In genomic region chr16:90150126-90150525, GRCm38 (mm10) we compare ENCODE assay signal across 13 mouse cellular contexts. TPM values are rescaled to one million over a fixed set of nuclear protein-coding genes. Genes with fewer than 3 reads are reported as not detected.
A peak's percentile ranks its signal among the peaks of the same experiment; 100 is the strongest.
DNase-seq lines count a peak whose midpoint lies in the region; ATAC-seq and TF ChIP-seq lines count a peak whose summit lies in the region.
"Had no signal": no experiment of that assay in that cellular context is flagged by ENCODE, and none has a peak within 500 bp of the region (broad histone marks: within the 10 kb centered on the region; RNA-seq: fewer than 3 reads in every experiment).

No protein-coding gene starts in this region.

- no peaks in the 10 kb centered on the region for H3K9me3 ChIP-seq in hindbrain, embryonic 16.5 days (ENCODE audit: control insufficient read depth, low read length)
- no peaks in the 10 kb centered on the region for H3K9me3 ChIP-seq in hindbrain, postnatal 0 days (ENCODE audit: low read length)
- no peaks in the 10 kb centered on the region for H3K9me3 ChIP-seq in E14TG2a.4 (ENCODE audit: low read length)
- H3K9me3 ChIP-seq in limb, embryonic 13.5 days = no peaks in the 10 kb centered on the region
- H3K9me3 ChIP-seq: hindbrain, embryonic 12.5 days; liver, embryonic 15.5 days had no signal

- H3K36me3 ChIP-seq in hindbrain, embryonic 16.5 days (ENCODE audit: control insufficient read depth, insufficient read depth, low read length) = no peaks in the 10 kb centered on the region
- no peaks in the 10 kb centered on the region for H3K36me3 ChIP-seq in hindbrain, postnatal 0 days (ENCODE audit: insufficient read depth, low read length)
- 0 out of 2 replicates have a peak, but pooled peaks cover 3% of the 10 kb centered on the region for H3K36me3 ChIP-seq in E14TG2a.4 (ENCODE audit: insufficient read depth, low read length)
- H3K36me3 ChIP-seq in limb, embryonic 13.5 days = no peaks in the 10 kb centered on the region
- H3K36me3 ChIP-seq: hindbrain, embryonic 12.5 days; liver, embryonic 15.5 days had no signal

- no peaks in the 10 kb centered on the region for H3K27me3 ChIP-seq in hindbrain, embryonic 16.5 days (replicated peaks; ENCODE audit: control insufficient read depth, insufficient read depth, low read length)
- no peaks in the 10 kb centered on the region for H3K27me3 ChIP-seq in hindbrain, postnatal 0 days (ENCODE audit: insufficient read depth, low read length)
- peaks cover 6% of the 10 kb centered on the region; the same call in 1 of the 2 replicates for H3K27me3 ChIP-seq in E14TG2a.4 (ENCODE audit: insufficient read depth, low read length)
- H3K27me3 ChIP-seq in limb, embryonic 13.5 days = no peaks in the 10 kb centered on the region
- H3K27me3 ChIP-seq: hindbrain, embryonic 12.5 days; liver, embryonic 15.5 days had no signal

- H3K4me3 ChIP-seq in hindbrain, embryonic 16.5 days (ENCODE audit: low read length) = no peak overlapping the region
- no peak overlapping the region for H3K4me3 ChIP-seq in hindbrain, postnatal 0 days (ENCODE audit: low read length)
- peak overlapping the region; percentile 51 for H3K4me3 ChIP-seq in E14TG2a.4 (replicated peaks; ENCODE audit: low read length)
- no peak overlapping the region for H3K4me3 ChIP-seq in limb, embryonic 13.5 days
- H3K4me3 ChIP-seq: hindbrain, embryonic 12.5 days; liver, embryonic 15.5 days; megakaryocyte, embryonic 14.5 days had no signal

- DNase-seq in hindbrain, postnatal 0 days (ENCODE audit: low spot score) = no peak
- DNase-seq in MN1 (ENCODE audit: low spot score) = peak; percentile 18
- no peak for DNase-seq in layer of hippocampus, postnatal 10 days (ENCODE audit: low spot score in 2 of 2)
- DNase-seq in neural tube, embryonic 10.5 days (ENCODE audit: extremely low spot score, low spot score) = no peak
- DNase-seq: cerebellum, adult 9-11 months; forebrain, postnatal 0 days; gastrocnemius, postnatal 36 days had no signal

- H3K4me2 ChIP-seq in hindbrain, embryonic 16.5 days (ENCODE audit: low read length) = no peak overlapping the region
- no peak overlapping the region for H3K4me2 ChIP-seq in hindbrain, postnatal 0 days (ENCODE audit: low read depth, low read length)
- no peak overlapping the region; the same call in 1 of the 2 replicates for H3K4me2 ChIP-seq in limb, embryonic 13.5 days (replicated peaks)
- H3K4me2 ChIP-seq: hindbrain, embryonic 12.5 days; liver, embryonic 15.5 days had no signal

- TF ChIP-seq CTCF in hindbrain, postnatal 0 days (IDR thresholded peaks at IDR 0.05; ENCODE audit: low read depth) = no peak
- no peak for TF ChIP-seq CTCF in E14TG2a.4 (conservative IDR thresholded peaks at IDR 0.05; ENCODE audit: low read length)

- WGBS in hindbrain, embryonic 16.5 days = 58% methylated on average over 7 of the region's 7 CpGs
- 39% methylated on average over 7 of the region's 7 CpGs for WGBS in hindbrain, postnatal 0 days
- 63% methylated on average over 7 of the region's 7 CpGs for WGBS in limb, embryonic 13.5 days

- no peak overlapping the region for H3K9ac ChIP-seq in hindbrain, embryonic 16.5 days (ENCODE audit: low read depth, low read length)
- no peak overlapping the region for H3K9ac ChIP-seq in hindbrain, postnatal 0 days (replicated peaks; ENCODE audit: low read length)
- H3K9ac ChIP-seq in limb, embryonic 13.5 days = peak overlapping the region; percentile 43; the same call in 1 of the 2 replicates
- H3K9ac ChIP-seq: forebrain, postnatal 0 days; hindbrain, embryonic 12.5 days; liver, embryonic 15.5 days had no signal

- no peaks in the 10 kb centered on the region for H3K4me1 ChIP-seq in hindbrain, embryonic 16.5 days (ENCODE audit: control insufficient read depth, insufficient read depth, low read depth, low read length)
- peaks cover 3% of the 10 kb centered on the region; the same call in 1 of the 2 replicates for H3K4me1 ChIP-seq in hindbrain, postnatal 0 days (ENCODE audit: insufficient read depth, low read length)
- H3K4me1 ChIP-seq in E14TG2a.4 (replicated peaks; ENCODE audit: low read depth, low read length) = peaks cover 72% of the 10 kb centered on the region
- peaks cover 1% of the 10 kb centered on the region for H3K4me1 ChIP-seq in limb, embryonic 13.5 days

- peak; percentile 4; the same call in 1 of the 2 replicates for ATAC-seq in hindbrain, embryonic 16.5 days
- no peak for ATAC-seq in hindbrain, postnatal 0 days
- ATAC-seq in limb, embryonic 13.5 days (ENCODE audit: low FRiP score, low read depth) = no peak
- ATAC-seq: forebrain, postnatal 0 days had no signal

- no peak overlapping the region for H3K27ac ChIP-seq in hindbrain, embryonic 16.5 days (ENCODE audit: low read depth, low read length)
- no peak overlapping the region for H3K27ac ChIP-seq in hindbrain, postnatal 0 days
- peak overlapping the region; percentile 48; the same call in 1 of the 2 replicates for H3K27ac ChIP-seq in limb, embryonic 13.5 days
- H3K27ac ChIP-seq: hindbrain, embryonic 12.5 days; liver, embryonic 15.5 days had no signal

RNA-seq across cellular contexts. Expression of gene Tiam1, which starts 6.6 kb away (rescaled TPM):
- 16.6 and 21.1 TPM in 2 replicates for polyA plus RNA-seq in hindbrain, embryonic 16.5 days (2015; fragmentation: Nextera tagmentation; extraction: Ambion mirVana)
- 18.2 and 26.2 TPM in 2 replicates for total RNA-seq in hindbrain, postnatal 0 days (2014; rRNA removed)
- polyA plus RNA-seq in hindbrain, postnatal 0 days (2015; fragmentation: Nextera tagmentation; extraction: Ambion mirVana) = 14.3 and 15.1 TPM in 2 replicates
- polyA plus RNA-seq in limb, embryonic 13.5 days (2015; fragmentation: Nextera tagmentation; extraction: Ambion mirVana) = 46.1 and 55.0 TPM in 2 replicates
- 10 to 100 TPM; 68.4 to 75.3 TPM for total RNA-seq in layer of hippocampus, postnatal 10 days (2021)
